Mouse (Mus musculus) liver, postnatal 0 days (tissue): ENCODE measurements around the gene Tapbp. TPM values are rescaled to one million over a fixed set of nuclear protein-coding genes. Genes with fewer than 3 reads are reported as not detected.
"Not testable (repeated sequence)": the region's sequence is repeated elsewhere in the genome, so short reads cannot be mapped to it uniquely, and the experiment has no call there.

Experiments used
- ATAC-seq: fragments of 200-750 bp; cut with Nextera tagmentation; 2 replicates; pipeline ENCODE4 v1.8.0; 2017; ENCODE audit warnings: mild to moderate bottlenecking, moderate library complexity
- DNase-seq: peaks from one replicate; pipeline ENCODE4 v3.0.0-alpha.2; 2016
- H3K27ac ChIP-seq: fragments of 300-500 bp; sonication (generic); 2 replicates; pipeline ENCODE4 v1.5.1; 2014; ENCODE audit warnings: antibody characterized with exemption, moderate library complexity, mild to moderate bottlenecking, low read depth
- H3K27me3 ChIP-seq: fragments of 300-500 bp; sonication (generic); 2 replicates; pipeline ENCODE4 v1.6.1; 2014; ENCODE audit warnings: low read length, control low read depth, mixed read lengths; ENCODE audit not compliant: insufficient read depth
- H3K36me3 ChIP-seq: fragments of 300-500 bp; sonication (generic); replicated peaks from 2 replicates; pipeline ENCODE4 v1.6.1; 2014; ENCODE audit warnings: mild to moderate bottlenecking, control low read depth, low read length, moderate library complexity, mixed read lengths; ENCODE audit not compliant: insufficient read depth
- H3K4me1 ChIP-seq: fragments of 300-500 bp; sonication (generic); 2 replicates; pipeline ENCODE4 v1.6.1; 2014; ENCODE audit warnings: antibody characterized with exemption, mild to moderate bottlenecking, control low read depth; ENCODE audit not compliant: insufficient read depth
- H3K4me2 ChIP-seq: fragments of 300-500 bp; sonication (generic); 2 replicates; pipeline ENCODE4 v1.6.1; 2014; ENCODE audit warnings: low read depth, mild to moderate bottlenecking, low read length, moderate library complexity, mixed read lengths
- H3K4me3 ChIP-seq: fragments of 300-500 bp; sonication (generic); 2 replicates; pipeline ENCODE4 v1.5.1; 2014; ENCODE audit warnings: low read depth, low read length
- H3K9ac ChIP-seq: fragments of 300-500 bp; sonication (generic); replicated peaks from 2 replicates; pipeline ENCODE4 v1.6.1; 2014; ENCODE audit warnings: mild to moderate bottlenecking, moderate library complexity
- H3K9me3 ChIP-seq: fragments of 300-500 bp; sonication (generic); 2 replicates; pipeline ENCODE4 v1.6.1; 2016; ENCODE audit warnings: mild to moderate bottlenecking, control low read depth, low read length, mixed read lengths
- CTCF ChIP-seq: sonication (generic); IDR thresholded peaks from 2 replicates; pipeline ENCODE4 v1.5.1; 2016; ENCODE audit warnings: antibody characterized with exemption, low read depth
- EP300 ChIP-seq: IDR thresholded peaks from 2 replicates; pipeline ENCODE4 v1.6.1; 2016; ENCODE audit warnings: antibody characterized with exemption, low read depth, mild to moderate bottlenecking
- WGBS: fragments of 180-500 bp; shearing (Covaris S2); extraction: QIAGEN DNeasy Blood & Tissue Kit; methylation state at CpG from one replicate; pipeline ENCODE4 v1.1.7; 2014; ENCODE audit not compliant: insufficient replicate concordance; 5-methylcytosine and 5-hydroxymethylcytosine counted together
- polyA plus RNA-seq: library from polyadenylated mRNA; unstranded; fragments of >200 nt; fragmentation: Nextera tagmentation; extraction: Ambion mirVana; gene quantifications from 2 replicates; pipeline ENCODE4 v1.2.1, GENCODE M21; 2015

Tapbp gene
- polyA plus RNA-seq, 1 experiment from 2014 or later = 47.0 TPM

GRCm38 (mm10) chr17:33899642-33900041, 16.1 kb upstream of the Tapbp start:
- DNase-seq = no peak
- no peak for TF ChIP-seq CTCF
- TF ChIP-seq EP300 = peak; percentile 43; the same call in 1 of the 2 replicates
- WGBS = 32% methylated on average over 4 of the region's 4 CpGs
- Histone ChIP-seq H3K36me3 (no peaks in the 10 kb centered on the region), H3K4me2 (no peak overlapping the region), H3K27me3 (no peaks in the 10 kb centered on the region), H3K4me3 (no peak overlapping the region), H3K9ac (no peak overlapping the region), H3K27ac (peak overlapping the region; percentile 64), H3K9me3 (no peaks in the 10 kb centered on the region), H3K4me1 (peaks cover 29% of the 10 kb centered on the region)
- peak; percentile 62 for ATAC-seq

DNA sequence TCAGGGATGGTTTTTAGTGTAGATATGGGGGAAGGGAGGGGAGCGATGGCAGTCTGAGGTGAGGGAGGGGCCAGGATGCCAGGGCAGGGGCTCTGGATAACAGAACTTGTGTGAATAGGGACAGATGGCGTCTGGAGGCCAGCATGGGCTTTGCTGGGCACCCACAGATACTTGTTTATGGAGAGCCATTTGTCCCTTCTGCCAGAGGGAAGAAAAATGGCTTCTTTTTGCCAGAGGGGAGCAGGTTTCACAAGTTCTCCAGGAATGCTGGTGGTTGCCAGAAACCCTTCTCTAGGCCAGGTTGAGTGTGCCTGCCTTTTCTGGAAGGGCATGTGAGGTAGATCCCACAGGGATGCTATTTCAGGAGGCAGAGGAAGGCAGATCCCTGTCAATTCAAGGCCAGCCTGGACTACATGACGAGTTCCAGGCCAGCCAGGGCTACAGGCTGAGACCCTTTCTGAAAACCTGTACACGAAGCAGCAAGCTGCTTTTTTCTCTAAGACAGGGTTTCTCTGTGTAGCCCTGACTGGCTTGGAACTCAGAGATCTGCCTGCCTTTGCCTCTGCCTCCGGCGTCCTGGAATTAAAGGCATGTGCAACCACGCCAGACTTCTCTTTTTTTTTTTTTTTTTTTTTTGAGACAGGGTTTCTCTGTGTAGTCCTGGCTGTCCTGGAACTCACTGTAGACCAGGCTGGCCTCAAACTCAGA, 15.3 kb upstream of the Tapbp start:
- no peak overlapping the region for H3K9ac ChIP-seq
- no peaks in the 10 kb centered on the region for H3K9me3 ChIP-seq
- H3K4me1 ChIP-seq = peaks cover 29% of the 10 kb centered on the region
- WGBS = 62% methylated on average over 7 of the region's 7 CpGs
- H3K4me3 ChIP-seq = no peak overlapping the region
- 0 out of 2 replicates have a peak overlapping the region, but pooled peaks have one; percentile 10 for H3K4me2 ChIP-seq
- TF ChIP-seq EP300 = no peak
- ATAC-seq (no peak), DNase-seq (no peak)
- H3K36me3 ChIP-seq = no peaks in the 10 kb centered on the region
- peak overlapping the region; percentile 64 for H3K27ac ChIP-seq
- H3K27me3 ChIP-seq = no peaks in the 10 kb centered on the region

DNA sequence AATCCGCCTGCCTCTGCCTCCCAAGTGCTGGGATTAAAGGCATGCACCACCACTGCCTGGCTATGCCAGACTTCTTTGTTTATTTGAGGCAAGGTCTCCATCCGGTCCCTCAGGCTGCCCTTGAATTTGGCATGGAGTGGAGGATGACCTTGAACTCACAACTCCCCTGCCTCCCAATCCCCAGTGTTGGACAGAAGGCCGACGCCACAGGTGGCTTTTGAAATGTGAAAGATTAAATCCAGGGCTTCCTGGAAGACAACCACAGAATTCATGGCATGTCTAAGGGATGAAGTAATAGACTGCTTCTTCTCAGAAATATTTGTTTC, 14.7 kb upstream of the Tapbp start:
- H3K9me3 ChIP-seq = no peaks in the 10 kb centered on the region
- 74% methylated on average over 4 of the region's 4 CpGs for WGBS
- H3K9ac ChIP-seq = no peak overlapping the region
- H3K27ac ChIP-seq = no peak overlapping the region
- H3K4me2 ChIP-seq = no peak overlapping the region
- no peaks in the 10 kb centered on the region for H3K27me3 ChIP-seq
- TF ChIP-seq CTCF (no peak), EP300 (no peak)
- peaks cover 29% of the 10 kb centered on the region for H3K4me1 ChIP-seq
- H3K36me3 ChIP-seq = no peaks in the 10 kb centered on the region
- DNase-seq = no peak
- no peak overlapping the region for H3K4me3 ChIP-seq
- no peak for ATAC-seq

DNA sequence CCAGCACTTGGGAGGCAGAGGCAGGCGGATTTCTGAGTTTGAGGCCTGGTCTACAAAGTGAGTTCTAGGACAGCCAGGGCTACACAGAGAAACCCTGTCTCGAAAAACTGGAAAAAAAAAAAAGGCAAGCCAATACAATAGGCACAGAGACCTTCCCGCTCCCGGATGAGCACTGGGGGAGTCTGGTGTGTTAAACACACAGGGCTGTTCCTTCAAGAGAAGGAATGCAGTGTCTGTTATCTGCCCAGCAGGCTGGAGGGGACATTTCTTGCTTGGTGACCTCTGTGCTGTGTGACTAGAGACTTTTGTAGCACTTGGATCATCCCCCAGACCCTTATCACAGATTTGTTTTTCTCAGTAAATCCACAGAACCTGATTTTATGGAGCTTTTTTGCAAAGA, 14.0 kb upstream of the Tapbp start:
- H3K4me1 ChIP-seq = peaks cover 29% of the 10 kb centered on the region
- no peaks in the 10 kb centered on the region for H3K9me3 ChIP-seq
- H3K4me3 ChIP-seq = no peak overlapping the region
- no peak overlapping the region for H3K4me2 ChIP-seq
- H3K36me3 ChIP-seq = no peaks in the 10 kb centered on the region
- 0 out of 2 replicates have a peak overlapping the region, but pooled peaks have one; percentile 34 for H3K27ac ChIP-seq
- no peak for TF ChIP-seq EP300
- no peak for TF ChIP-seq CTCF
- WGBS = 78% methylated on average over 4 of the region's 4 CpGs
- ATAC-seq (no peak), DNase-seq (no peak)
- no peak overlapping the region for H3K9ac ChIP-seq
- no peaks in the 10 kb centered on the region for H3K27me3 ChIP-seq

- Histone ChIP-seq H3K9me3 (no peaks in the 10 kb centered on the region), H3K4me1 (peaks cover 29% of the 10 kb centered on the region), H3K4me2 (0 out of 2 replicates have a peak overlapping the region, but pooled peaks have one; percentile 9), H3K27me3 (no peaks in the 10 kb centered on the region), H3K9ac (no peak overlapping the region), H3K4me3 (no peak overlapping the region), H3K36me3 (no peaks in the 10 kb centered on the region), H3K27ac (0 out of 2 replicates have a peak overlapping the region, but pooled peaks have one; percentile 34)
- DNase-seq = no peak
- ATAC-seq = no peak
- no peak for TF ChIP-seq CTCF
- no peak for TF ChIP-seq EP300
- WGBS = 58% methylated on average over 4 of the region's 4 CpGs
These were observed 13.6 kb upstream of the Tapbp start for GRCm38 (mm10) chr17:33902079-33902478.

DNA sequence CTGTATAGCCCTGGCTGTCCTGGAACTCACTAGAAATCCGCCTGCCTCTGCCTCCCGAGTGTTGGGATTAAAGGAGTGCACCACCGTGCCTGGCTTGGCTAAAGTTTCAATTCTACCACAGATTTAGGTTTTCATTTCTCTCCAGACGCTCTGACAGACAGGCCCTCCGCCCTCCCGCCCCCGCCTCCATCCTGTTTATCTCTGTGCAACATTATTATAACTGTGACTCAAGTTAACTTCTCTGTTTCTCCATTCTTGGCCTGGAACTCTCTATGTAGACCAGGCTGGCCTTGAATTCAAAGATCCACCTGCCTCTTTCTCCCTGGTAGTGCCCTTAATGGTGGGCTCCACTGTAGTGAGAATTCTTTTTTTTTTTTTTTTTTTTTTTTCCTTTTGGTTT, 13.2 kb upstream of the Tapbp start:
- peak overlapping the region; percentile 31; the same call in 1 of the 2 replicates for H3K27ac ChIP-seq
- H3K4me3 ChIP-seq = no peak overlapping the region
- no peaks in the 10 kb centered on the region for H3K9me3 ChIP-seq
- no peaks in the 10 kb centered on the region for H3K36me3 ChIP-seq
- DNase-seq = no peak
- H3K27me3 ChIP-seq = no peaks in the 10 kb centered on the region
- 0 out of 2 replicates have a peak overlapping the region, but pooled peaks have one; percentile 9 for H3K4me2 ChIP-seq
- peak; percentile 19; the same call in 1 of the 2 replicates for ATAC-seq
- peaks cover 29% of the 10 kb centered on the region for H3K4me1 ChIP-seq
- no peak for TF ChIP-seq CTCF
- TF ChIP-seq EP300 = no peak
- 49% methylated on average over 7 of the region's 7 CpGs for WGBS
- H3K9ac ChIP-seq = no peak overlapping the region

- not testable (repeated sequence) for H3K4me2 ChIP-seq, H3K27me3 ChIP-seq, H3K4me3 ChIP-seq, H3K9me3 ChIP-seq, H3K36me3 ChIP-seq, H3K9ac ChIP-seq, DNase-seq, ATAC-seq
- H3K4me1 ChIP-seq = peaks cover 38% of the 10 kb centered on the region
- H3K27ac ChIP-seq = peak overlapping the region; percentile 11; the same call in 1 of the 2 replicates
- 76% methylated on average over 6 of the region's 6 CpGs for whole genome bisulfite sequencing
These were observed 11.6 kb upstream of the Tapbp start for GRCm38 (mm10) chr17:33903911-33904651.

DNA sequence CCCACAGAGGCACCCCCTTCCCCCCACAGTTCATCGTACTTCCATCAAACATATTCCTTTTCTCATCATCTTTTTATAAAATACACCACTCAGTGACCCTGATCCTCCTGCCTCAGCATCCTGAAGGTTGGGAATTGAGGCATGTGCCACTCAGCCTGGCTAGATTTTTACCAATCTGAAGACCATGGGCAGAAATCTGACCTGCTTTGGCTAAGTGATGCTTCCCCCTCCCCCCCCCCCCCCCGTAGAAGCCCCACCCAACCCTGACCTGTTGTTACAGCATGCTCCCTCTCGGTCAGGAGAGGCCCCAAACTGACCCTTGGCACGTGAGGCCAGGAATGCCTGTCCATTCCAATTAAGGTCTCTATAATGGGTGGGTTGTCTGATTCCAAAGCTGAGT, 10.9 kb upstream of the Tapbp start, which contains the start of gene Platr17:
Platr17 (plus strand) TSS at position 301 of the 400 bp plus-strand sequence.
- not testable (repeated sequence) for H3K4me3 ChIP-seq, DNase-seq, H3K27me3 ChIP-seq, H3K9ac ChIP-seq, H3K9me3 ChIP-seq, H3K4me2 ChIP-seq, H3K36me3 ChIP-seq, ATAC-seq
- 41% methylated on average over 3 of the region's 4 CpGs for WGBS
- H3K27ac ChIP-seq = peak within 1 kb of the TSS; percentile 11; the same call in 1 of the 2 replicates
- peaks cover 38% of the 10 kb centered on the region for H3K4me1 ChIP-seq
